Mouse (Mus musculus): Measurements from ENCODE around the gene Itga9. TPM values are rescaled to one million over a fixed set of nuclear protein-coding genes. Genes with fewer than 3 reads are reported as not detected.

Itga9 gene
- polyA plus RNA-seq, 1 experiment from 2014 or later, result 4.8 TPM

GRCm38 (mm10) chr9:118890149-118890548 is 283.7 kb downstream of the Itga9 start:
- Histone ChIP-seq H3K9me3 (ENCODE audit: low read length) (no peaks in the 10 kb centered on the region), H3K4me3 (ENCODE audit: low read depth, low read length) (no peak overlapping the region), H3K36me3 (replicated peaks; ENCODE audit: insufficient read depth, low read length) (no peaks in the 10 kb centered on the region), H3K4me2 (ENCODE audit: low read depth, low read length) (no peak overlapping the region), H3K27ac (ENCODE audit: low read depth) (no peak overlapping the region), H3K4me1 (ENCODE audit: insufficient read depth) (no peaks in the 10 kb centered on the region), H3K9ac (replicated peaks) (no peak overlapping the region), H3K27me3 (ENCODE audit: insufficient read depth, low read length) (no peaks in the 10 kb centered on the region)
- WGBS (ENCODE audit: insufficient replicate concordance), result 52% methylated on average over 4 of the region's 4 CpGs
- DNase-seq (no peak), ATAC-seq (no peak)
- no peak for TF ChIP-seq EP300 (IDR thresholded peaks at IDR 0.05; ENCODE audit: low read depth)
- no peak for TF ChIP-seq CTCF (IDR thresholded peaks at IDR 0.05; ENCODE audit: low read depth)

GRCm38 (mm10) chr9:118890645-118891044 is 284.2 kb downstream of the Itga9 start:
- Histone ChIP-seq H3K27ac (ENCODE audit: low read depth) (no peak overlapping the region), H3K4me2 (ENCODE audit: low read depth, low read length) (no peak overlapping the region), H3K9ac (replicated peaks) (no peak overlapping the region), H3K4me1 (ENCODE audit: insufficient read depth) (no peaks in the 10 kb centered on the region), H3K36me3 (replicated peaks; ENCODE audit: insufficient read depth, low read length) (no peaks in the 10 kb centered on the region), H3K4me3 (ENCODE audit: low read depth, low read length) (no peak overlapping the region), H3K27me3 (ENCODE audit: insufficient read depth, low read length) (no peaks in the 10 kb centered on the region), H3K9me3 (ENCODE audit: low read length) (no peaks in the 10 kb centered on the region)
- 75% methylated on average over 2 of the region's 2 CpGs for WGBS (ENCODE audit: insufficient replicate concordance)
- TF ChIP-seq CTCF (IDR thresholded peaks at IDR 0.05; ENCODE audit: low read depth) (no peak), EP300 (IDR thresholded peaks at IDR 0.05; ENCODE audit: low read depth) (no peak)
- DNase-seq, result no peak
- ATAC-seq, result no peak

GRCm38 (mm10) chr9:118891068-118891467 is 284.6 kb downstream of the Itga9 start:
- H3K9ac ChIP-seq (replicated peaks), result no peak overlapping the region
- H3K9me3 ChIP-seq (ENCODE audit: low read length), result no peaks in the 10 kb centered on the region
- H3K27ac ChIP-seq (ENCODE audit: low read depth), result no peak overlapping the region
- H3K4me1 ChIP-seq (ENCODE audit: insufficient read depth), result no peaks in the 10 kb centered on the region
- no peaks in the 10 kb centered on the region for H3K27me3 ChIP-seq (ENCODE audit: insufficient read depth, low read length)
- no peaks in the 10 kb centered on the region for H3K36me3 ChIP-seq (replicated peaks; ENCODE audit: insufficient read depth, low read length)
- 78% methylated on average over 6 of the region's 6 CpGs for WGBS (ENCODE audit: insufficient replicate concordance)
- TF ChIP-seq EP300 (IDR thresholded peaks at IDR 0.05; ENCODE audit: low read depth) (no peak), CTCF (IDR thresholded peaks at IDR 0.05; ENCODE audit: low read depth) (no peak)
- DNase-seq (no peak), ATAC-seq (no peak)
- H3K4me3 ChIP-seq (ENCODE audit: low read depth, low read length), result no peak overlapping the region
- H3K4me2 ChIP-seq (ENCODE audit: low read depth, low read length), result no peak overlapping the region

GRCm38 (mm10) chr9:118891593-118891992 is 285.1 kb downstream of the Itga9 start:
- Histone ChIP-seq H3K36me3 (replicated peaks; ENCODE audit: insufficient read depth, low read length) (no peaks in the 10 kb centered on the region), H3K4me2 (ENCODE audit: low read depth, low read length) (no peak overlapping the region), H3K27me3 (ENCODE audit: insufficient read depth, low read length) (no peaks in the 10 kb centered on the region), H3K4me3 (ENCODE audit: low read depth, low read length) (no peak overlapping the region), H3K9ac (replicated peaks) (no peak overlapping the region), H3K27ac (ENCODE audit: low read depth) (no peak overlapping the region), H3K4me1 (ENCODE audit: insufficient read depth) (no peaks in the 10 kb centered on the region), H3K9me3 (ENCODE audit: low read length) (no peaks in the 10 kb centered on the region)
- ATAC-seq, result no peak
- TF ChIP-seq EP300 (IDR thresholded peaks at IDR 0.05; ENCODE audit: low read depth), result no peak
- WGBS (ENCODE audit: insufficient replicate concordance), result 90% methylated on average over 9 of the region's 9 CpGs
- no peak for DNase-seq

GRCm38 (mm10) chr9:118895101-118895500 is 288.6 kb downstream of the Itga9 start:
- Histone ChIP-seq H3K4me1 (ENCODE audit: insufficient read depth) (no peaks in the 10 kb centered on the region), H3K9me3 (ENCODE audit: low read length) (no peaks in the 10 kb centered on the region), H3K9ac (replicated peaks) (no peak overlapping the region), H3K36me3 (replicated peaks; ENCODE audit: insufficient read depth, low read length) (no peaks in the 10 kb centered on the region), H3K4me2 (ENCODE audit: low read depth, low read length) (no peak overlapping the region), H3K4me3 (ENCODE audit: low read depth, low read length) (no peak overlapping the region), H3K27me3 (ENCODE audit: insufficient read depth, low read length) (no peaks in the 10 kb centered on the region), H3K27ac (ENCODE audit: low read depth) (no peak overlapping the region)
- no peak for TF ChIP-seq EP300 (IDR thresholded peaks at IDR 0.05; ENCODE audit: low read depth)
- no peak for TF ChIP-seq CTCF (IDR thresholded peaks at IDR 0.05; ENCODE audit: low read depth)
- ATAC-seq, result no peak
- DNase-seq, result no peak
- WGBS (ENCODE audit: insufficient replicate concordance), result 69% methylated on average over 2 of the region's 2 CpGs

GRCm38 (mm10) chr9:118900677-118901076 is 294.2 kb downstream of the Itga9 start:
- no peak overlapping the region for H3K9ac ChIP-seq (replicated peaks)
- no peak for DNase-seq
- no peak overlapping the region for H3K27ac ChIP-seq (ENCODE audit: low read depth)
- no peak overlapping the region for H3K4me3 ChIP-seq (ENCODE audit: low read depth, low read length)
- no peaks in the 10 kb centered on the region for H3K36me3 ChIP-seq (replicated peaks; ENCODE audit: insufficient read depth, low read length)
- no peaks in the 10 kb centered on the region for H3K4me1 ChIP-seq (ENCODE audit: insufficient read depth)
- H3K27me3 ChIP-seq (ENCODE audit: insufficient read depth, low read length), result no peaks in the 10 kb centered on the region
- H3K9me3 ChIP-seq (ENCODE audit: low read length), result no peaks in the 10 kb centered on the region
- WGBS (ENCODE audit: insufficient replicate concordance), result 70% methylated on average over 2 of the region's 2 CpGs
- no peak for ATAC-seq
- no peak overlapping the region for H3K4me2 ChIP-seq (ENCODE audit: low read depth, low read length)
- TF ChIP-seq EP300 (IDR thresholded peaks at IDR 0.05; ENCODE audit: low read depth) (no peak), CTCF (IDR thresholded peaks at IDR 0.05; ENCODE audit: low read depth) (no peak)

GRCm38 (mm10) chr9:118901917-118902316 is 295.4 kb downstream of the Itga9 start:
- H3K27ac ChIP-seq (ENCODE audit: low read depth), result no peak overlapping the region
- 71% methylated on average over 6 of the region's 6 CpGs for WGBS (ENCODE audit: insufficient replicate concordance)
- no peaks in the 10 kb centered on the region for H3K9me3 ChIP-seq (ENCODE audit: low read length)
- H3K4me1 ChIP-seq (ENCODE audit: insufficient read depth), result no peaks in the 10 kb centered on the region
- H3K27me3 ChIP-seq (ENCODE audit: insufficient read depth, low read length), result no peaks in the 10 kb centered on the region
- H3K4me3 ChIP-seq (ENCODE audit: low read depth, low read length), result no peak overlapping the region
- no peak overlapping the region for H3K4me2 ChIP-seq (ENCODE audit: low read depth, low read length)
- TF ChIP-seq CTCF (IDR thresholded peaks at IDR 0.05; ENCODE audit: low read depth) (no peak), EP300 (IDR thresholded peaks at IDR 0.05; ENCODE audit: low read depth) (no peak)
- ATAC-seq (no peak), DNase-seq (no peak)
- no peak overlapping the region for H3K9ac ChIP-seq (replicated peaks)
- H3K36me3 ChIP-seq (replicated peaks; ENCODE audit: insufficient read depth, low read length), result no peaks in the 10 kb centered on the region

Measured in liver, postnatal 0 days (tissue).